Mouse (Mus musculus): Measurements from ENCODE around the gene Ly6g. TPM values are rescaled to one million over a fixed set of nuclear protein-coding genes. Genes with fewer than 3 reads are reported as not detected.
"Not testable (repeated sequence)": the region's sequence is repeated elsewhere in the genome, so short reads cannot be mapped to it uniquely, and the experiment has no call there.

Gene Ly6g
- polyA plus RNA-seq (2014; fragmentation: Nextera tagmentation; extraction: Ambion mirVana) = not detected in 2 replicates

DNA sequence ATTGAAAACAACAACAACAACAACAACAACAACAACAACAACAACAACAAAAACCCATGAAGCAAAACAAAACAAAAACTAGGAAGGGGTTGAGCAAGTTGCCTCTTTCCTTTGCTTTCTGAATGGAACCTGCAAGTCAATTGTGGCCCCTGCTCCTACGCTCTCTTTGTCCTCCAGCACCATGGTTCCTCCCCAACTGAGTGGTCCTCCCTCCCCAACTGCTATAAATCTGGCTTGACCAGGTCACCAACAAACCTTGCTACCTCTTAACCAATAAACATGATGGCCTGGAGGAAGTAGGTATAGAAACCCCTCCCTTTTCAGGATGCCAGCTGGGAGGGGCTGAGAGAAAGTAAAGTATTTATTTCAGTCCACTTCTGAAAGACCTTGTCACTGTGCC is at the start of gene Ly6g:
TSS of gene Ly6g (plus strand) at position 301 of the 400 bp plus-strand sequence.
- H3K9ac ChIP-seq (ENCODE audit: low read depth, low read length) = no peak within 1 kb of the TSS
- no peaks in the 10 kb centered on the region for H3K4me1 ChIP-seq (ENCODE audit: control insufficient read depth, insufficient read depth, low read length)
- no peaks in the 10 kb centered on the region; the same call in 1 of the 2 replicates for H3K9me3 ChIP-seq (replicated peaks; ENCODE audit: control insufficient read depth, low read length)
- no peak within 1 kb of the TSS for H3K27ac ChIP-seq (ENCODE audit: low read depth, low read length)
- no peaks in the 10 kb centered on the region for H3K27me3 ChIP-seq (ENCODE audit: control insufficient read depth, insufficient read depth, low read length)
- H3K4me2 ChIP-seq = no peak within 1 kb of the TSS
- no peaks in the 10 kb centered on the region for H3K36me3 ChIP-seq (ENCODE audit: control insufficient read depth, insufficient read depth, low read length)
- no peak within 1 kb of the TSS for H3K4me3 ChIP-seq (ENCODE audit: low read depth, low read length)
- ATAC-seq (replicated peaks; ENCODE audit: insufficient number of reproducible peaks, low FRiP score, low TSS enrichment) = no peak
- WGBS (ENCODE audit: insufficient replicate concordance) = 82% methylated on average over 1 of the region's 1 CpGs

DNA sequence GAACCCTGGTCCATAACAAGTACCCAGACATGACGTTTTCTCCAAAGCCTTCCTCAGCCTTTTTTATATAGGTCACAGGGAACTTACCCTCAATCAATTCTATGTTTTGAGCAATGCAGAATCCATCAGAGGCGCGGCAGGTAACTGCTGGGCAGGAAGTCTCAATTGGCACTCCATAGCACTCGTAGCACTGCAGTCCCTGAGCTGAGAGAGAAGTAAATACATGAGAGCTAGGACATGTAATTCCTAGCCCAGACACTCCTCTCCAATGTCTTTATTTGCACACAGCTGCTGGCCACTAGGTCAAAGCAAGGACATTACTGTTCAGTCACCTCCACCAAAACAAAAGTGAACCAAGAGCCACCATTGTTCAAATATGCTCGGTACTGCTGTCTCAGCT is 44.6 kb upstream of the Ly6g start:
- not testable (repeated sequence) for ATAC-seq (replicated peaks; ENCODE audit: insufficient number of reproducible peaks, low FRiP score, low TSS enrichment); H3K9me3 ChIP-seq (replicated peaks; ENCODE audit: control insufficient read depth, low read length); H3K27me3 ChIP-seq (ENCODE audit: control insufficient read depth, insufficient read depth, low read length); H3K4me1 ChIP-seq (ENCODE audit: control insufficient read depth, insufficient read depth, low read length); H3K36me3 ChIP-seq (ENCODE audit: control insufficient read depth, insufficient read depth, low read length); H3K9ac ChIP-seq (ENCODE audit: low read depth, low read length); H3K4me3 ChIP-seq (ENCODE audit: low read depth, low read length); H3K4me2 ChIP-seq; H3K27ac ChIP-seq (ENCODE audit: low read depth, low read length)
- WGBS (ENCODE audit: insufficient replicate concordance) = 62% methylated on average over 1 of the region's 5 CpGs

DNA sequence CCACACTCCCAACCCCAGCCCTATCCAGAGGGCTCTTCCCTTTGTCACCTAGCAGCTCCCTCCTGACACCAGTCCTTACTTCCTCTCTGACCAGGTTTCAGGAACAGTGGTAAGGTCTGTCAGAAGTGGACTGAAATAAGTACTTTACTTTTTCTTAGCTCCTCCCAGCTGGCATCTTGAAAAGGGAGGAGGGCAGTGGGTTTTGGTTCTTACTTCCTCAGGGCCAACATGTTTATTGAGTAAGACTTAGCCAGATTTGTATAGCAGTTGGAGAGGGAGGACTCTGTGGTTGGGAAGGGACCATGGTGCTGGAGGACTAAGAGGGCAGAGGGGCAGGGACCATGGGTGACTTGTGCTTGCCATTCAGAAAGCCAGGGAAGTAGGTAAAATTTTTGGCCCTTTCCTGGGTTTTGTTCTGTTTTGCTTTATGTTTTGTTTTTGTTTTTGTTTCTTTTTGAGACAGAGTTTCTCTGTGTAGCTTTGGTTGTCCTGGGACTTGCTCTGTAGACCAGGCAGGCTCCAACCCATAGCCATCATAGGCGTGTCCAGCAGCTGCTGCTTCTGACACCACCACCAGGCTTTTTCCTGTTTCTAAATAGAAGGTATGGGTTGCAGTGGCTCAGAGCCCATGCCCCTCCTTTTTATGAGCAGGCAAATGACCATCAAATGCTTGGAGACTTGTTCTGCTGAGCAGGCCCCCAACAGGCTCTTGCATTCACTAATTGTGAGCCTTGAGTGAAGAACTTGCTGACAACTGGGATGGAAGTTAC is 43.0 kb upstream of the Ly6g start, which contains the start of gene Ly6c2:
TSS of gene Ly6c2 (minus strand) at position 110 of the 770 bp plus-strand sequence.
- WGBS (ENCODE audit: insufficient replicate concordance) = no CpG with 5 or more reads among the region's 1 CpGs
- not testable (repeated sequence) for ATAC-seq (replicated peaks; ENCODE audit: insufficient number of reproducible peaks, low FRiP score, low TSS enrichment); H3K9me3 ChIP-seq (replicated peaks; ENCODE audit: control insufficient read depth, low read length)

DNA sequence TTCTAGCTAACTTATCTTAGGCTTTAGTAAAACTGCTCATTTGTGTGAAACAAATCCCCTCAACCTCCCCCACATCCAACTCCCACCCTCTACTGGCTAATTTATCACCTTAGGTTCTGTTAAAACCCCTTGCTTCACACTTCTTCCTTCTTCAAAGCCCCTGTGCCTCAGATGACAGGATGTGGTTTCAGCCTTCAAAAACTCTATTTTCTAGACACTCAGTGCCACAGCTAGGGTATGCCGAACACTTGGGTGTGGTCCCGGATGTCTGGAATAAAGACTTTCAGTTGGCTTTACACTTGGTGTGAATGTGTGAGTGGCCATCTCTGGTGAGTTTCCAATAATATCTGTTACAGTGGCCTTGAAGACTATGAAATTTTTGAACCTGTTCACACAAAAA is 38.5 kb upstream of the Ly6g start:
- Histone ChIP-seq H3K27me3 (ENCODE audit: control insufficient read depth, insufficient read depth, low read length) (no peaks in the 10 kb centered on the region), H3K9me3 (replicated peaks; ENCODE audit: control insufficient read depth, low read length) (no peaks in the 10 kb centered on the region), H3K4me2 (no peak overlapping the region), H3K36me3 (ENCODE audit: control insufficient read depth, insufficient read depth, low read length) (no peaks in the 10 kb centered on the region), H3K27ac (ENCODE audit: low read depth, low read length) (no peak overlapping the region), H3K4me1 (ENCODE audit: control insufficient read depth, insufficient read depth, low read length) (no peaks in the 10 kb centered on the region), H3K4me3 (ENCODE audit: low read depth, low read length) (no peak overlapping the region), H3K9ac (ENCODE audit: low read depth, low read length) (no peak overlapping the region)
- WGBS (ENCODE audit: insufficient replicate concordance) = 84% methylated on average over 2 of the region's 2 CpGs
- ATAC-seq (replicated peaks; ENCODE audit: insufficient number of reproducible peaks, low FRiP score, low TSS enrichment) = no peak

More for the DNA sequence above, 43.0 kb upstream of the Ly6g start, which contains the start of gene Ly6c2:
- not testable (repeated sequence) for H3K4me1 ChIP-seq (ENCODE audit: control insufficient read depth, insufficient read depth, low read length); H3K9ac ChIP-seq (ENCODE audit: low read depth, low read length); H3K27ac ChIP-seq (ENCODE audit: low read depth, low read length); H3K4me2 ChIP-seq; H3K27me3 ChIP-seq (ENCODE audit: control insufficient read depth, insufficient read depth, low read length); H3K4me3 ChIP-seq (ENCODE audit: low read depth, low read length); H3K36me3 ChIP-seq (ENCODE audit: control insufficient read depth, insufficient read depth, low read length)

DNA sequence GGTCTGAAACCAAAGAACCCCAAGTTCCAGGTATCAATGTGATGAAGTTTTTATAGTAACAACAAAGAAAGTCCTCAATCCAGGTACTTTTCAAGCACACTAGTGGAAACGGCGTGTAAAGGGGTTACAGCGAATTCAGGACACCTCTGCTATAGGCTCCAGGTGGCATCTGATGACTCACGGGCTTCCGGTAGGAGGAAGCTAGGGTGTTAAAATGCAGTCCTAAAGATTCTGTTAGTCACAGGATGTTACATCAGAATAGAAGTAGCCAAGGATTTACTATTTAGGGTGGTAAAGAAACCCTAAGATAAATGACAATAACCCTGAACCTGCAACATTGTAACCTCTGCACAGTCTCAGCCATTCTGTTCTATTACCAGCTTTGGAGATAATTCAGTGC is 37.6 kb upstream of the Ly6g start:
- not testable (repeated sequence) for H3K9me3 ChIP-seq (replicated peaks; ENCODE audit: control insufficient read depth, low read length); H3K9ac ChIP-seq (ENCODE audit: low read depth, low read length); H3K4me2 ChIP-seq; H3K27me3 ChIP-seq (ENCODE audit: control insufficient read depth, insufficient read depth, low read length); H3K27ac ChIP-seq (ENCODE audit: low read depth, low read length); H3K4me1 ChIP-seq (ENCODE audit: control insufficient read depth, insufficient read depth, low read length); ATAC-seq (replicated peaks; ENCODE audit: insufficient number of reproducible peaks, low FRiP score, low TSS enrichment); H3K36me3 ChIP-seq (ENCODE audit: control insufficient read depth, insufficient read depth, low read length); H3K4me3 ChIP-seq (ENCODE audit: low read depth, low read length)
- WGBS (ENCODE audit: insufficient replicate concordance) = 81% methylated on average over 5 of the region's 5 CpGs

DNA sequence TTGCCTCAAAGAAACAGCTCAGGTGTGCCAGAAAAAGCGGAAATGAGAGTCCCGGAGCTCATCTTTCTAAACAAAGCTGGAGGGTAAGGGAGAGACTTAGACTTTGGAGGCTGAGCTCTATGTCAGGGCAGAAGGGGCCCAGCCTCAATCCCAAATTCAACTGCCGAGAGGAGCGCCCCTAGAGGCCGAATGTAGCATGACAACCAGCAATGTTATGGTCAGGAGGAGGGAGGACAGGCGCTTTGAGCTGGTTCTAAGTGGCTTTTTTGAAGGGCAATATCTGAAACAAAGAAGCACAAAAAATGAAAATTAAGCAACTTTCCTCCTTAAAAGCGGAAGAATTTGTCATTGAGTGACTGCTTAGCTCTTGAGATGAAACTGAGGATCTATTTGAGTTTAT is 36.3 kb upstream of the Ly6g start:
- H3K4me1 ChIP-seq (ENCODE audit: control insufficient read depth, insufficient read depth, low read length); H3K4me3 ChIP-seq (ENCODE audit: low read depth, low read length); ATAC-seq (replicated peaks; ENCODE audit: insufficient number of reproducible peaks, low FRiP score, low TSS enrichment); H3K27ac ChIP-seq (ENCODE audit: low read depth, low read length); H3K27me3 ChIP-seq (ENCODE audit: control insufficient read depth, insufficient read depth, low read length); H3K4me2 ChIP-seq; H3K9ac ChIP-seq (ENCODE audit: low read depth, low read length); H3K36me3 ChIP-seq (ENCODE audit: control insufficient read depth, insufficient read depth, low read length); H3K9me3 ChIP-seq (replicated peaks; ENCODE audit: control insufficient read depth, low read length): not testable (repeated sequence)
- WGBS (ENCODE audit: insufficient replicate concordance) = 17% methylated on average over 5 of the region's 7 CpGs

DNA sequence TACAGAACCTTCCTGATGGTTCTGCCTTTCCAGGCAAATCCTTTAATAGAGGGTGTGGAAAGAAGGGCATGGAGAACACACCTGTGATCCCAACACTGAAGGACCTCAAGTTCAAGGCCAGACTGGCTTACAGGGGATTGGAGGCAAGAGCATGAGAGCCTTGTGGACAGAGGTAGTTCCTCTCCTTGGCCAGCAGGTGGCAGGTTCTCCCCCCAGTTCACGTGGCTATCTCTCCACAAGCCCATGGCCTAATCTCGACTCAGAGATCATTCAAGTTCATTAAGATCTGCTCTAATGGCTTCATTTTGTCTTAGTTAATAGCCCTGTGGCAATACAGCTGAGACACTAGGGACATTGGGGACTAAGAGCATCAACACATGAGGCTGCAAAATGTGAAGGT is 35.0 kb upstream of the Ly6g start:
- H3K36me3 ChIP-seq (ENCODE audit: control insufficient read depth, insufficient read depth, low read length) = no peaks in the 10 kb centered on the region

DNA sequence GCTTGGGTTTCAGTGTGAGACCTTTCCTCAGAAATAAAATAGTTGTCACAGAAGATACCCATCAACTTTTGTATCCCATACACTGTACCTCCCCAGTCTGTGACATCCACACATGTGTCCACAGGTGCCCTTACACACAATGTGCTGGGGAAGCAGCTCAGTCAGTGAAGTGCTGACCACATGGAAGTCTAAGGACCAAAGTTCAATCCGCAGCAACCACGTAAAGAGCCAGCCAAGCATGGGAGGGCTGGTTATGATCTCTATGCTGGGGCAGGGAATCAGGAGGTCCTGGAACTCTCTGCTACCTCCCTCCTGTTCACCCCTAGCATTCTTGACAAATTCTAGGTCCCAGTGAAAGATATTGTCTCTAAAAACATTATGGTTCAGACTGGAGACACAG is 22.7 kb upstream of the Ly6g start:
- not testable (repeated sequence) for H3K4me2 ChIP-seq; H3K9ac ChIP-seq (ENCODE audit: low read depth, low read length); H3K4me3 ChIP-seq (ENCODE audit: low read depth, low read length); H3K9me3 ChIP-seq (replicated peaks; ENCODE audit: control insufficient read depth, low read length); H3K27ac ChIP-seq (ENCODE audit: low read depth, low read length); ATAC-seq (replicated peaks; ENCODE audit: insufficient number of reproducible peaks, low FRiP score, low TSS enrichment); H3K36me3 ChIP-seq (ENCODE audit: control insufficient read depth, insufficient read depth, low read length); H3K4me1 ChIP-seq (ENCODE audit: control insufficient read depth, insufficient read depth, low read length); H3K27me3 ChIP-seq (ENCODE audit: control insufficient read depth, insufficient read depth, low read length)
- WGBS (ENCODE audit: insufficient replicate concordance) = 81% methylated on average over 2 of the region's 2 CpGs

More for the DNA sequence above, 35.0 kb upstream of the Ly6g start:
- Histone ChIP-seq H3K4me2 (no peak overlapping the region), H3K27ac (ENCODE audit: low read depth, low read length) (no peak overlapping the region), H3K4me1 (ENCODE audit: control insufficient read depth, insufficient read depth, low read length) (no peaks in the 10 kb centered on the region), H3K4me3 (ENCODE audit: low read depth, low read length) (no peak overlapping the region), H3K9ac (ENCODE audit: low read depth, low read length) (no peak overlapping the region), H3K9me3 (replicated peaks; ENCODE audit: control insufficient read depth, low read length) (no peaks in the 10 kb centered on the region), H3K27me3 (ENCODE audit: control insufficient read depth, insufficient read depth, low read length) (no peaks in the 10 kb centered on the region)
- ATAC-seq (replicated peaks; ENCODE audit: insufficient number of reproducible peaks, low FRiP score, low TSS enrichment) = no peak
- WGBS (ENCODE audit: insufficient replicate concordance) = 19% methylated on average over 2 of the region's 2 CpGs

Data from heart, embryonic 11.5 days (tissue).